Mouse (Mus musculus): ENCODE results near the gene Pdcd1lg2.

DNA sequence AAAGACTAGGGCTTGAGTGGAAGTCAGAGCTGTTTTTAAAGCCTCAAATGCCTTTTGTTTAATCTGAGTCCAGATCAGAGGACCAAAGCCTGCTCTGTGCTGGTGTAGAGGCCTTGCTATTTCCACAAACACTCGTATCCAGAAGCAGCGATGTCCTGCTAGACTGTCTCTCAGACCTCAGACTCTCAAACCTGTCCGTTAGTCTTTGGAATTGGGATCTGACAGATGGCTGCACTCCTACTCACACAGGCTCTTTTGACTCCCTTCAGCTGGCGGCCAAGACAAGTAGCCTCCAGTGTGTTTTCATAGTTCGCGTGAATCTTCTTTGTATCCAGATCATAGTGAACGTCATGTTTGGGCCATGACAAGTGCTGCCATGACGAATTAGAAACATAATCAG lies 39.7 kb downstream of the Pdcd1lg2 start:
- TF ChIP-seq CTCF (IDR thresholded peaks at IDR 0.05; ENCODE audit: low read depth) (no peak), EP300 (optimal IDR thresholded peaks at IDR 0.05) (no peak)

Data from stomach, postnatal 0 days (tissue).